Mouse (Mus musculus) lung, embryonic 16.5 days (tissue): ENCODE data around the gene Gm9268. TPM values are rescaled to one million over a fixed set of nuclear protein-coding genes. Genes with fewer than 3 reads are reported as not detected.
"Not testable (repeated sequence)": the region's sequence is repeated elsewhere in the genome, so short reads cannot be mapped to it uniquely, and the experiment has no call there.

Source experiments
- ATAC-seq: fragments of 200-750 bp; cut with Nextera tagmentation; 2 replicates; pipeline ENCODE4 v1.8.0; 2017; ENCODE audit warnings: low read depth, mild to moderate bottlenecking, moderate library complexity
- H3K27ac ChIP-seq: fragments of 300-500 bp; sonication (generic); 2 replicates; pipeline ENCODE4 v1.5.1; 2014; ENCODE audit warnings: mild to moderate bottlenecking, control low read depth, low read length
- H3K27me3 ChIP-seq: fragments of 300-500 bp; sonication (generic); 2 replicates; pipeline ENCODE4 v1.6.1; 2014; ENCODE audit warnings: low read depth, low read length, mixed read lengths; ENCODE audit not compliant: control insufficient read depth, insufficient read depth
- H3K36me3 ChIP-seq: fragments of 300-500 bp; sonication (generic); 2 replicates; pipeline ENCODE4 v1.6.1; 2014; ENCODE audit warnings: low read length; ENCODE audit not compliant: control insufficient read depth, insufficient read depth
- H3K4me1 ChIP-seq: fragments of 300-500 bp; sonication (generic); replicated peaks from 2 replicates; pipeline ENCODE4 v1.6.1; 2014; ENCODE audit warnings: low read length, mixed read lengths; ENCODE audit not compliant: control insufficient read depth, insufficient read depth
- H3K4me2 ChIP-seq: fragments of 300-500 bp; sonication (generic); 2 replicates; pipeline ENCODE4 v1.6.1; 2014; ENCODE audit warnings: low read depth, low read length, control low read depth
- H3K4me3 ChIP-seq: fragments of 300-500 bp; sonication (generic); 2 replicates; pipeline ENCODE4 v1.5.1; 2014; ENCODE audit warnings: mild to moderate bottlenecking, low read length, control low read depth
- H3K9ac ChIP-seq: fragments of 300-500 bp; sonication (generic); 2 replicates; pipeline ENCODE4 v1.6.1; 2014; ENCODE audit warnings: low read length, control low read depth
- H3K9me3 ChIP-seq: fragments of 300-500 bp; sonication (generic); 2 replicates; pipeline ENCODE4 v1.6.1; 2016; ENCODE audit warnings: low read length; ENCODE audit not compliant: control insufficient read depth
- WGBS: fragments of 180-500 bp; shearing (Covaris S2); extraction: QIAGEN DNeasy Blood & Tissue Kit; methylation state at CpG from one replicate; pipeline ENCODE4 v1.1.7; 2014; 5-methylcytosine and 5-hydroxymethylcytosine counted together
- polyA plus RNA-seq: library from polyadenylated mRNA; unstranded; fragments of >200 nt; fragmentation: Nextera tagmentation; extraction: Ambion mirVana; gene quantifications from 2 replicates; pipeline ENCODE4 v1.2.1, GENCODE M21; 2015

The Gm9268 gene
- not detected in 2 replicates for polyA plus RNA-seq

DNA sequence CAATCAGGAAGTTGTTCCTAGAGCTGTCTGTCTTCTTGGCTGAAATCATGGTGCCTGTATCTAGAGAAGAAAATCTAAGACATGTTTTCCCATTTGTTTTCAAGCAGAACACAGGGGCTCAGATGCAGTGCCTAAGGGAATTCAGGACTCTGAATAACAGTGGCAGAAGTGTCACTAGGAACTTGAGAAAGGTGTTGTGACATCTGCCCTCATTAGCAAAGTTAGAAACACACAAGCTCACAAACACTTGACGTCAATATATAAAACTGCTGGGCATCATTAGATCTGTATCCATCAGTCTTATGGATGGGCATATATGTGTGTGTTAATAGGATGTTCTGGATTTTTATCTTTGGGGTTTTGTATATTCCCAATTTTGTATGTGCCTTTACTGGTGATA is at the start of gene Gm9268:
Gene Gm9268, plus strand, starts transcription at position 301 of the 400 bp plus-strand sequence.
- H3K27me3 ChIP-seq, H3K4me1 ChIP-seq, H3K9me3 ChIP-seq, H3K4me2 ChIP-seq, ATAC-seq, H3K27ac ChIP-seq, H3K4me3 ChIP-seq, H3K9ac ChIP-seq, H3K36me3 ChIP-seq: not testable (repeated sequence)
- no CpG with 5 or more reads among the region's 1 CpGs for WGBS

DNA sequence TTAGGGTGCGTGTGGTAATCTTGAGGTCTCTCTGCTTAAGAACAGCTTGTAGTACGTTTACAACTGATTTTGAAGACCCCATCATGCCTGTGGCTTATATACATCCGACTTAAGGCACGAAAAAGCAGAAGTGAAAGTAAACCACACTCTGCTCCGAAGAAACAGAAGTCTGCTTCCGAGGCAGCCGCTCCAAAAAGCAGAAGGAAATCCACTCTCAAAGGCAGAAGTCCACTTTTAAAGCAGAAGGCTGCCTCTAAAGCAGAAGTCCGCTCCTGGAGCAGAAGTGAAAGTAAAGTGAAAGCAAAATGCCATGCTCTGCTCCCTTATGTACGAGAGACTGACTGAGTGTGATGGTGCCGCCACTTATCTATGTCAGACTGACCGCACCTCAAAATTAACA is 38.5 kb upstream of the Gm9268 start:
- H3K27ac ChIP-seq = no peak overlapping the region
- no peak for ATAC-seq
- 81% methylated on average over 11 of the region's 11 CpGs for WGBS
- no peaks in the 10 kb centered on the region for H3K27me3 ChIP-seq
- no peak overlapping the region for H3K9ac ChIP-seq
- H3K4me2 ChIP-seq = no peak overlapping the region
- no peaks in the 10 kb centered on the region for H3K36me3 ChIP-seq
- H3K9me3 ChIP-seq = peaks cover 13% of the 10 kb centered on the region
- H3K4me1 ChIP-seq = no peaks in the 10 kb centered on the region
- H3K4me3 ChIP-seq = no peak overlapping the region

DNA sequence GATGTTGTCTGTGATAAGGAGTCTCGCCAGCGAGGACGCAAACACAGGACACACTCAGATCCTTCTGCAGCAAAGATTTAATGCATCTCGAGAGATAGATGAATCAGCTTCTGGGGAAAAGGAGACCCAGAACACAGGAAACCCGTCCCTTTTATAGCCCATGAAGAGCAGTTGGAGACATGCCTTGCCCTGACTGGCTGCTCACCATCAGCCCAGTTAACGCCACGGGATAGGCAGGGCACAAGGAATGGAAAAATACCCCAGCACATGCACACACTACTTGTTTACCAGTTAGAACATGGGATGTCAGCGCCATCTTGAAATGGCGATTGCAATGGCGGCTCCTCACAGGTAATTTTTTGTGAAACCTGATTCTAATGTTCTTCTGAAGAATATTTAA is 37.8 kb upstream of the Gm9268 start:
- H3K9me3 ChIP-seq = peaks cover 13% of the 10 kb centered on the region
- H3K9ac ChIP-seq = no peak overlapping the region
- no peak overlapping the region for H3K4me3 ChIP-seq
- no peaks in the 10 kb centered on the region for H3K4me1 ChIP-seq
- H3K27ac ChIP-seq = no peak overlapping the region
- no peaks in the 10 kb centered on the region for H3K27me3 ChIP-seq
- no peak for ATAC-seq
- H3K4me2 ChIP-seq = no peak overlapping the region
- 87% methylated on average over 10 of the region's 10 CpGs for WGBS
- H3K36me3 ChIP-seq = no peaks in the 10 kb centered on the region

- WGBS = 79% methylated on average over 8 of the region's 8 CpGs
- ATAC-seq = no peak
- H3K27me3 ChIP-seq = no peaks in the 10 kb centered on the region
Observed at GRCm38 (mm10) chr7:43077831-43078230, 59.3 kb downstream of the Gm9268 start.

More at GRCm38 (mm10) chr7:43077831-43078230, 59.3 kb downstream of the Gm9268 start:
- no peaks in the 10 kb centered on the region; the same call in 1 of the 2 replicates for H3K9me3 ChIP-seq
- no peak overlapping the region for H3K4me3 ChIP-seq
- no peaks in the 10 kb centered on the region for H3K4me1 ChIP-seq
- no peak overlapping the region for H3K27ac ChIP-seq
- H3K36me3 ChIP-seq = no peaks in the 10 kb centered on the region
- no peak overlapping the region for H3K9ac ChIP-seq
- H3K4me2 ChIP-seq = no peak overlapping the region

Other genes with a start within 250 kb of the Gm9268 start
- gene Vmn2r62, start 225.2 kb upstream of the Gm9268 start, polyA plus RNA-seq = not detected in 2 replicates
- gene Gm2381, start 151.5 kb upstream of the Gm9268 start, polyA plus RNA-seq = not detected in 2 replicates
- gene Vmn2r63, start 84.9 kb upstream of the Gm9268 start, polyA plus RNA-seq = not detected in 2 replicates
- gene Zfp936, start 95.5 kb downstream of the Gm9268 start, polyA plus RNA-seq = not detected in 2 replicates